Mouse (Mus musculus): ENCODE measurements around the gene Tpx2.

- TF ChIP-seq MYOG (IDR thresholded peaks at IDR 0.05; ENCODE audit: control insufficient read depth in 1 of 3, insufficient read depth in 1 of 3, insufficient read length in 2 of 3, low read depth in 2 of 3) (no peak), POLR2A (IDR thresholded peaks at IDR 0.05; ENCODE audit: insufficient read length, low read depth) (no peak), USF1 (IDR thresholded peaks at IDR 0.05; ENCODE audit: low read depth) (no peak)
Observed at GRCm38 (mm10) chr2:152816657-152817348, 31.0 kb upstream of the Tpx2 start.

Data from myocyte (in vitro differentiated cells).